Mouse (Mus musculus): Measurements from ENCODE around the gene Zfp433. TPM values are rescaled to one million over a fixed set of nuclear protein-coding genes. Genes with fewer than 3 reads are reported as not detected.
"Not testable (repeated sequence)": the region's sequence is repeated elsewhere in the genome, so short reads cannot be mapped to it uniquely, and the experiment has no call there.

Zfp433 gene
- 0.08 TPM in 1 of 2 replicates, not detected in the other for polyA plus RNA-seq (2012)

GRCm38 (mm10) chr10:81704531-81705301 is at the start of gene Zfp433:
Gene Zfp433, plus strand, starts transcription at chr10:81704825.
- not testable (repeated sequence) for H3K27me3 ChIP-seq (ENCODE audit: control insufficient read depth); H3K4me3 ChIP-seq (replicated peaks); H3K36me3 ChIP-seq (ENCODE audit: control insufficient read depth)

GRCm38 (mm10) chr10:81655178-81655577 is 49.4 kb upstream of the Zfp433 start:
- Histone ChIP-seq H3K4me3 (replicated peaks) (no peak overlapping the region), H3K9me3 (ENCODE audit: control insufficient read depth, low read length) (peaks cover 32% of the 10 kb centered on the region), H3K27me3 (ENCODE audit: control insufficient read depth) (no peaks in the 10 kb centered on the region), H3K36me3 (ENCODE audit: control insufficient read depth) (peaks cover 35% of the 10 kb centered on the region), H3K4me1 (ENCODE audit: control insufficient read depth) (peaks cover 7% of the 10 kb centered on the region)
- TF ChIP-seq TAL1 (IDR thresholded peaks at IDR 0.05; ENCODE audit: low read length) (no peak), GATA1 (IDR thresholded peaks at IDR 0.05; ENCODE audit: low read length) (no peak)

More at GRCm38 (mm10) chr10:81704531-81705301, at the start of gene Zfp433:
- not testable (repeated sequence) for H3K9me3 ChIP-seq (ENCODE audit: control insufficient read depth, low read length); H3K4me1 ChIP-seq (ENCODE audit: control insufficient read depth)

GRCm38 (mm10) chr10:81656174-81656573 is 48.5 kb upstream of the Zfp433 start:
- Histone ChIP-seq H3K9me3 (ENCODE audit: control insufficient read depth, low read length) (peaks cover 32% of the 10 kb centered on the region), H3K4me1 (ENCODE audit: control insufficient read depth) (no peaks in the 10 kb centered on the region; the same call in 1 of the 2 replicates), H3K27me3 (ENCODE audit: control insufficient read depth) (no peaks in the 10 kb centered on the region), H3K36me3 (ENCODE audit: control insufficient read depth) (peaks cover 32% of the 10 kb centered on the region), H3K4me3 (replicated peaks) (no peak overlapping the region)
- no peak for TF ChIP-seq GATA1 (IDR thresholded peaks at IDR 0.05; ENCODE audit: low read length)
- TF ChIP-seq TAL1 (IDR thresholded peaks at IDR 0.05; ENCODE audit: low read length) = no peak

GRCm38 (mm10) chr10:81687114-81687513 is 17.5 kb upstream of the Zfp433 start:
- not testable (repeated sequence) for H3K4me1 ChIP-seq (ENCODE audit: control insufficient read depth); H3K36me3 ChIP-seq (ENCODE audit: control insufficient read depth); H3K27me3 ChIP-seq (ENCODE audit: control insufficient read depth); H3K9me3 ChIP-seq (ENCODE audit: control insufficient read depth, low read length); H3K4me3 ChIP-seq (replicated peaks)

- not testable (repeated sequence) for H3K9me3 ChIP-seq (ENCODE audit: control insufficient read depth, low read length); H3K36me3 ChIP-seq (ENCODE audit: control insufficient read depth); H3K27me3 ChIP-seq (ENCODE audit: control insufficient read depth); H3K4me1 ChIP-seq (ENCODE audit: control insufficient read depth); H3K4me3 ChIP-seq (replicated peaks)
These were observed 66.1 kb downstream of the Zfp433 start, which contains the start of gene Gm3055 for GRCm38 (mm10) chr10:81770506-81771403. Gene Gm3055, minus strand, starts transcription at chr10:81771161.

- H3K9me3 ChIP-seq (ENCODE audit: control insufficient read depth, low read length); H3K4me3 ChIP-seq (replicated peaks); H3K27me3 ChIP-seq (ENCODE audit: control insufficient read depth); H3K36me3 ChIP-seq (ENCODE audit: control insufficient read depth); H3K4me1 ChIP-seq (ENCODE audit: control insufficient read depth): not testable (repeated sequence)
These were observed 66.8 kb downstream of the Zfp433 start for GRCm38 (mm10) chr10:81771404-81771777.

Other genes starting within 250 kb of the Zfp433 start
- 0.55 and 0.94 TPM in 2 replicates for gene Nfic, start 249.2 kb upstream of the Zfp433 start, polyA plus RNA-seq (2012)
- gene Celf5, start 222.1 kb upstream of the Zfp433 start, polyA plus RNA-seq (2012) = not detected in 2 replicates
- 6.2 and 7.9 TPM in 2 replicates for gene Ncln, start 208.4 kb upstream of the Zfp433 start, polyA plus RNA-seq (2012)
- 0.04 and 0.05 TPM in 2 replicates for gene S1pr4, start 204.7 kb upstream of the Zfp433 start, polyA plus RNA-seq (2012)
- gene Gna15, start 180.6 kb upstream of the Zfp433 start, polyA plus RNA-seq (2012) = 0.14 and 0.24 TPM in 2 replicates
- 1.2 and 1.5 TPM in 2 replicates for gene Gna11, start 159.6 kb upstream of the Zfp433 start, polyA plus RNA-seq (2012)
- 152 and 158 TPM in 2 replicates for gene Aes, start 145.3 kb upstream of the Zfp433 start, polyA plus RNA-seq (2012)
- 0.09 and 0.10 TPM in 2 replicates for gene Tle2, start 130.3 kb upstream of the Zfp433 start, polyA plus RNA-seq (2012)
- gene Tle6, start 103.8 kb upstream of the Zfp433 start, polyA plus RNA-seq (2012) = 0.27 and 0.28 TPM in 2 replicates
- gene BC025920, start 98.6 kb upstream of the Zfp433 start, polyA plus RNA-seq (2012) = 0.05 and 0.07 TPM in 2 replicates
- gene Sirt6, start 77.0 kb upstream of the Zfp433 start, polyA plus RNA-seq (2012) = 6.6 and 6.9 TPM in 2 replicates
- 0.18 and 0.21 TPM in 2 replicates for gene Ankrd24, start 76.3 kb upstream of the Zfp433 start, polyA plus RNA-seq (2012)
- 0.01 TPM in 2 replicates for gene Gm10778, start 55.8 kb upstream of the Zfp433 start, polyA plus RNA-seq (2012)
- not detected in 2 replicates for gene Gm3055, start 66.3 kb downstream of the Zfp433 start, polyA plus RNA-seq (2012)
- not detected in 2 replicates for gene Gm4767, start 107.4 kb downstream of the Zfp433 start, polyA plus RNA-seq (2012)
- not detected in 2 replicates for gene Gm32687, start 159.1 kb downstream of the Zfp433 start, polyA plus RNA-seq (2012)
- not detected in 2 replicates for gene Zfp781, start 225.7 kb downstream of the Zfp433 start, polyA plus RNA-seq (2012)

All from erythroblast, embryonic 14.5 days (primary cell).